ENCODE assay signal across 7 mouse cellular contexts in the genomic region with DNA sequence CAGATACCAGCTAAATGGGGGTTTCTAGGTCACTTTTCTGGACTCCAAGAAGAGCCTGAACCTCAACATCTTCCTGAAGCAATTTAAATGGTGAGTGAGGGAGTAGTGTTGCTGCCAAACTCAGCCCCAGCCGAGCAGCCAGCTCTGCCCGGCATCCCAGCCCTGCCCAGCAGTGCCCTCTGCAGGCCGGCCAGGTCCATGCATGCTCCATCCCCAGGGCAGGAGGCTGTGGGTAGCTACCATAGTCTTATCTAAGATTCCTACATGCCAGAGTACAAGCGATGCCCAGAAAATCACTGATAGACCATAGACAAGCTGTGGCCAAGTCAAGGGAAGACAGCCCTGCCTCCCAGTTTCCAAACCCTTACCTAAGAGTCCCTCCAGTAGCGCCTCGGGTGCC. TPM values are rescaled to one million over a fixed set of nuclear protein-coding genes. Genes with fewer than 3 reads are reported as not detected.
DNase-seq lines count a peak whose midpoint lies in the region; ATAC-seq lines count a peak whose summit lies in the region.

No protein-coding gene starts in this region.

- no peaks in the 10 kb centered on the region for H3K9me3 ChIP-seq in midbrain, embryonic 10.5 days (replicated peaks)

- no peaks in the 10 kb centered on the region for H3K27me3 ChIP-seq in midbrain, embryonic 10.5 days (ENCODE audit: low read depth, poor library complexity, severe bottlenecking)

- intact Hi-C loops in left cerebral cortex, postnatal 25 days (cut with DNase I): loop anchor here (1.0 kb wide), 1 partner anchor 53 kb away; no protein-coding TSS in a partner anchor

- 53% methylated on average over 6 of the region's 6 CpGs for WGBS in midbrain, embryonic 10.5 days

- H3K4me1 ChIP-seq in midbrain, embryonic 10.5 days: peaks cover 17% of the 10 kb centered on the region

- no peak overlapping the region for H3K27ac ChIP-seq in midbrain, embryonic 10.5 days (replicated peaks)

- ATAC-seq in inflammation-experienced regulatory T-cells, adult 6 months: peak; percentile 60

- no peak overlapping the region for H3K4me3 ChIP-seq in midbrain, embryonic 10.5 days

- DNase-seq in R1 (ENCODE audit: low read depth, low spot score): peak; percentile 45
- peak; percentile 72 for DNase-seq in cerebellum, adult 9-11 months
- DNase-seq in frontal cortex, postnatal 25 days (ENCODE audit: low spot score in 2 of 2): peak; percentile 56 to 70
- peak; percentile 80 for DNase-seq in left cerebral cortex, postnatal 25 days (ENCODE audit: low spot score in 2 of 2)
- peak; percentile 71 for DNase-seq in midbrain, embryonic 10.5 days (ENCODE audit: low spot score)
- DNase-seq in skeletal muscle tissue, adult 2 months (ENCODE audit: low read depth, low spot score): peak; percentile 54

- H3K36me3 ChIP-seq in midbrain, embryonic 10.5 days: no peaks in the 10 kb centered on the region

RNA-seq across cellular contexts. Expression of gene Adssl1, which starts 14.1 kb away (rescaled TPM):
- polyA plus RNA-seq in inflammation-experienced regulatory T-cells, adult 6 months (2017; shearing (Covaris generic)): 1 to 10 TPM in 2 of 3 experiments, under 1 TPM in 1; 0.99 to 1.9 (median 1.6) TPM
- total RNA-seq in left cerebral cortex, postnatal 25 days (2021): 10 to 100 TPM; 16.4 to 18.2 TPM
- polyA plus RNA-seq in midbrain, embryonic 10.5 days (2016; fragmentation: Nextera tagmentation; extraction: Ambion mirVana): 2.9 and 3.4 TPM in 2 replicates

RNA-seq across cellular contexts. Expression of gene Inf2, which starts 17.2 kb away (rescaled TPM):
- polyA plus RNA-seq in inflammation-experienced regulatory T-cells, adult 6 months (2017; shearing (Covaris generic)): 10 to 100 TPM in 2 of 3 experiments, 1 to 10 TPM in 1; 9.8 to 12.8 (median 11.9) TPM
- total RNA-seq in left cerebral cortex, postnatal 25 days (2021): 100 to 1,000 TPM; 108 to 155 TPM
- 1.7 and 1.8 TPM in 2 replicates for polyA plus RNA-seq in midbrain, embryonic 10.5 days (2016; fragmentation: Nextera tagmentation; extraction: Ambion mirVana)

RNA-seq across cellular contexts. Expression of gene Siva1, which starts 38.7 kb away (rescaled TPM):
- polyA plus RNA-seq in inflammation-experienced regulatory T-cells, adult 6 months (2017; shearing (Covaris generic)): 10 to 100 TPM; 34.6 to 68.7 (median 39.4) TPM
- total RNA-seq in left cerebral cortex, postnatal 25 days (2021): 10 to 100 TPM; 17.4 to 18.8 TPM
- 306 and 361 TPM in 2 replicates for polyA plus RNA-seq in midbrain, embryonic 10.5 days (2016; fragmentation: Nextera tagmentation; extraction: Ambion mirVana)
